Mouse (Mus musculus): Measurements from ENCODE around the gene B3galt1. TPM values are rescaled to one million over a fixed set of nuclear protein-coding genes. Genes with fewer than 3 reads are reported as not detected.

The B3galt1 gene
- polyA plus RNA-seq (2012; rRNA removed; ENCODE audit: low replicate concordance): 2.4 and 2.5 TPM in 2 replicates

GRCm38 (mm10) chr2:67565480-67566331 is at the start of gene B3galt1:
TSS of gene B3galt1 (plus strand) at chr2:67565871.

Other genes starting within 250 kb of the B3galt1 start
- gene Gm21830, start 152.1 kb upstream of the B3galt1 start, polyA plus RNA-seq (2012; rRNA removed; ENCODE audit: low replicate concordance): not detected in 2 replicates
- gene Gm26727, start 132.7 kb upstream of the B3galt1 start, polyA plus RNA-seq (2012; rRNA removed; ENCODE audit: low replicate concordance): not detected in 2 replicates
- gene Xirp2, start 119.9 kb upstream of the B3galt1 start, polyA plus RNA-seq (2012; rRNA removed; ENCODE audit: low replicate concordance): not detected in 2 replicates